Mouse (Mus musculus): Measurements from ENCODE around the gene Cep63. TPM values are rescaled to one million over a fixed set of nuclear protein-coding genes. Genes with fewer than 3 reads are reported as not detected.
A peak's percentile ranks its signal among the peaks of the same experiment; 100 is the strongest.

The Cep63 gene
- polyA plus RNA-seq, 1 experiment from 2014 or later, result 53.9 TPM

DNA sequence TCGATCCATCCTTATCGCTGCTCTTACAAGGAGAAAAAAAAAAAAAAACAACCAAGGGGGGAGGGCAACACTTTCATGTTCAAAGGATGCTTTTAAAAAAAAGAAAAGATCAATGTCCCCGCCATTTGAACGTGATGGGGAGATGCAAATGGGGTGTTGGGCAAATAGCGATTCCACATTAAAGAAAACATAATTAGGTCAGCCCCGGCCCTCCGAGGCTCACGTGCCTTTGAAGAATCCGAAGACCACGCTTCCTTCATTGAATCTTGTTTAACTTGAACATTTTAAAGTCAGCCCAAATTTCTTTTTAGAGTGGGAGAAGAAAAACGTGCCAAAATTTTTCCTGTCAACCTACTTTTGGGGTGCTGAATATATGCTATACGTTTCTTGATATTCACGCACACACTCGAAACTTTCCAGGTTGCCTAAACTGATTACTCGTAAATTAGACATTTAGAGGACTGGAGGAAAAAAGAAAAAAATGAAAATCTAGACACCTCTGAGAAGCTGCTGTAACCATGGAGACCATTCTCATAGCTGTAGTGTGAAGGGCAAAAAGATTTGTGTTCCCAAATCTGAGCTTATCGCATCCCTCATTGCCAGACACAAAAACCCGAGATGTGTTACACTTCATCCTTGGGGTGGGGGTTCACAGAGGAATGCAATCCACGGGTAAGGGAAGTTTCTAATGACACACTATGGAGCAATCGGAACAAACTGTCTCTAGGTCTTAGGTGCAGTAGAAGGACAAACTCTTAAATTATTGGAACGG lies 79.9 kb downstream of the Cep63 start:
- ATAC-seq (ENCODE audit: low FRiP score, low read depth), result no peak
- peaks cover 27% of the 10 kb centered on the region for H3K4me1 ChIP-seq
- 60% methylated on average over 20 of the region's 20 CpGs for WGBS
- peaks cover 11% of the 10 kb centered on the region for H3K27me3 ChIP-seq (replicated peaks)
- H3K9me3 ChIP-seq, result no peaks in the 10 kb centered on the region
- no peak overlapping the region; the same call in 1 of the 2 replicates for H3K4me2 ChIP-seq (replicated peaks)
- H3K9ac ChIP-seq, result no peak overlapping the region
- no peak overlapping the region for H3K4me3 ChIP-seq
- no peaks in the 10 kb centered on the region for H3K36me3 ChIP-seq
- no peak overlapping the region for H3K27ac ChIP-seq

DNA sequence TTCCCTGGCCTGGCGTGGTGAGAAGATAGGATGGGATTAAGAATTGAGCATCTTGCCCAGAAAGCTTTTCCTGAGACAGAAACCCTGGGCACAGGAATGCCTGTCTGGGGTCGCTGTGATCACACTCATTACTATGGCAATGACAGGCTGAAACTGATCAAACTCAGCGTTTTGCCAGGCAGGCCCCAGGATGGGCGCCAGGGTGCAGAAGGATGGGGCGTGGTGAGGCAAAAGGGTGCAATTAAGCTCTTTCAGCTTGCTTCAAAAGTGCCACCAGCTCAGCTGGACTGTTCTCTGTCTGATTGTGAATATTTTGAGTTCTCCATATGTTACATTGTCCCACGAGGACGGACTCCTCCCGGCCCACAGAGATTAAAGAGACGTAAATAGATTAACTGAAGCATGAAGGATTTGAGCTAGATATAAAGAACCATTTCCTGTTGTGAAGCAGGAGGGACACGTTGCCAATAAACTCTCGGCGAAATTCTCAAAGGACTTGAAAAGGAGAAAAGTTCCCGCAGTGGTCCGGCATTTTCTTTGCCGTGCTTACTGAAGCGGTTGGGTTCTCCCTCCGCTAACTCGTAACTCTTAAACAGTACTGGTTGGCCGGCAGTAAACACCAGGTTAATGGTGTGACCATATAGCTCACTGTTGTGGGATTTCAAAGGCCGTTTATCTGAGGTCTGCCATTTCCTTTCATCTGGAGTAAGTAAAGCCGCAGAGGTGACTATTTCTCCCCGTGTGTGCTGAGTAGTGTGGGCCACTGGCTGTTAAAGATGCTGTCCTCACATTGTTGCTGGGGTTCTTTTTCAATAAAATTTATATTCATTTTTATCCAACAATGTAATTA lies 80.7 kb downstream of the Cep63 start:
- ATAC-seq (ENCODE audit: low FRiP score, low read depth), result peak; percentile 20; the same call in 1 of the 2 replicates
- peak overlapping the region; percentile 38 for H3K9ac ChIP-seq
- peaks cover 11% of the 10 kb centered on the region for H3K27me3 ChIP-seq (replicated peaks)
- no peaks in the 10 kb centered on the region for H3K36me3 ChIP-seq
- H3K9me3 ChIP-seq, result no peaks in the 10 kb centered on the region
- H3K4me1 ChIP-seq, result peaks cover 27% of the 10 kb centered on the region
- H3K4me3 ChIP-seq, result no peak overlapping the region
- WGBS, result 9% methylated on average over 22 of the region's 22 CpGs
- no peak overlapping the region; the same call in 1 of the 2 replicates for H3K27ac ChIP-seq
- H3K4me2 ChIP-seq (replicated peaks), result peak overlapping the region; percentile 65

DNA sequence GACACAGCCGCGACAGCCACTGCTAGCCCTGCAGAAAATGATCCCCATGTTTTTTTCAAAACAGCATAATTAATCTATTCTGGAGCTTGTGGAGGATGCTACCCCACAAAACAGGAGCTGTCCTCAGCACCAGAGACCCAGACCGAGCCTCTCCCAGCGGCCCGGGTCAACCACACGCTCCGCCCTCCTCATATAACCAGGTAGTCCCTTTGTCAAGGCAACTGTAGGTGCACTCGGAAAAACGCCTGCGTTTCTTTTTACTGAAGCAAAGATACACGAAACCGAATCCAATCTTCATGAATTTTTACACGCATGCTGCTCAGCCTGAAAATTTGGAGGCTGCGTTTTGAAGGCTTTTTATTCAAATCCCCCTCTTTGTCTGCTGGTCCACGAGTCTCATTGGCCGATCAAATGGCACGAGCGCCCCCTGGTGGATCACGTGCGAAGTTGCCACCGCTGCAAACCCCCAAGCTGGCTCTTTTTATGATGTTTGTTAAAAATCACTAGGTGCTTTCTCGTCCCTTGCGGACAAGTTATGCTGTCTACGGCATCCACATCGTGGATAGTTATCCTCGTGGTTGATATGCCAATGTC lies 81.5 kb downstream of the Cep63 start:
- Histone ChIP-seq H3K27me3 (replicated peaks) (peaks cover 11% of the 10 kb centered on the region), H3K4me3 (peak overlapping the region; percentile 19)
- WGBS, result under 1% methylated on average over 26 of the region's 26 CpGs

DNA sequence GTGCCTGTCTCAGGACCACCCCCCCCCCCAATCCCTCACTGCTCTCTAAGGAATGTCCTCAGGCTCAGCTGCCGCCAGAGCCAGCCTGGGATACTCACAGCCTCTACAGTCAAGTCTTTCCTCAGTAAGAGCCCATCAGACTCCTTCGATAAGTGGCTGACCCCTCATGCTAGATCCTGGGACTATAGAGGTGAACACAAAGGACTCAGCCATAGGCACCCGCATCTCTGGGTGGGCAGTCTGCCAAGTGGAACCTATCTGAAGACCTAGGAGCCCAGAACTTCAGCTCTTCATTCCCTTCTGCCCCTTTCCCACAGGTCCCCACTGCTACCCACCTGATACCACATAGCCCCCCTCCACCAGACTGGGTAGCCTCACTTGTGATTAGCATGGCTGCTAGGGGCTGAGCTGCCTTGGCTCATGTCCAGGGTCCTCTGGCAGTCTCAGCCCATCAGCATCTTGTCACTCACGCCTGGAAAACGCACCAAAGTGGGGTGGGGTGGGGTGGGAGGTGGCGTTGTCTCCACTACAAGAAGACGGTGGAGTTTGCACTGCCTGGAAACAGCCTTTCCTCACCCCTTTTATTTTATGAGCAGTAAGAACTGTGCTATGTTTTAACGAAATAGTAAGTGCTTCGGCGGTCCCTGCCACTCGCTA lies 82.1 kb downstream of the Cep63 start:
- H3K36me3 ChIP-seq, result no peaks in the 10 kb centered on the region

More for the DNA sequence above, 81.5 kb downstream of the Cep63 start:
- Histone ChIP-seq H3K9me3 (no peaks in the 10 kb centered on the region), H3K27ac (peak overlapping the region; percentile 28; the same call in 1 of the 2 replicates), H3K36me3 (no peaks in the 10 kb centered on the region), H3K9ac (peak overlapping the region; percentile 46), H3K4me2 (replicated peaks) (peak overlapping the region; percentile 65), H3K4me1 (peaks cover 27% of the 10 kb centered on the region)
- ATAC-seq (ENCODE audit: low FRiP score, low read depth), result peak; percentile 65

DNA sequence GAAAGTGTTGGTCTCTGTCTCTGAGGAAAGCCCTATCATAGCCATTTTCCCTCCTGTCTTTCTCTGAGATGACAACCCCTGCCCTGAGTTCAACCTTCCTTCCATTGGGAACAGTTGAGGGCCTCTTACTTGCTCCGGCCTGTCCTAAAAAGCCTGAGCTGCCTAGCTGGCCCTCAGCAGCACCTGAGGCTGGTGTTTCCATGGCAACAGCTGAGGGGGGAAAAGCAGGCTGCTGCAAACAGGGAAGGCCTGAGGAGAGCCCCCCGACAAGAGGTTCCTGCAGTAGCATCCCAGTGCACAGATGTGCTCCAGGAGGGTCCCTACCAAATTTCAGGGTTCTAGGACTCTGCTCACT lies 82.6 kb downstream of the Cep63 start:
- no peak for ATAC-seq (ENCODE audit: low FRiP score, low read depth)
- H3K4me2 ChIP-seq (replicated peaks), result no peak overlapping the region

More for the DNA sequence above, 82.1 kb downstream of the Cep63 start:
- Histone ChIP-seq H3K27ac (peak overlapping the region; percentile 28; the same call in 1 of the 2 replicates), H3K4me2 (replicated peaks) (peak overlapping the region; percentile 65), H3K4me3 (peak overlapping the region; percentile 19), H3K4me1 (peaks cover 27% of the 10 kb centered on the region), H3K9me3 (no peaks in the 10 kb centered on the region), H3K27me3 (replicated peaks) (peaks cover 11% of the 10 kb centered on the region), H3K9ac (peak overlapping the region; percentile 46; the same call in 1 of the 2 replicates)
- WGBS, result 14% methylated on average over 11 of the region's 11 CpGs
- peak; percentile 88 for ATAC-seq (ENCODE audit: low FRiP score, low read depth)

DNA sequence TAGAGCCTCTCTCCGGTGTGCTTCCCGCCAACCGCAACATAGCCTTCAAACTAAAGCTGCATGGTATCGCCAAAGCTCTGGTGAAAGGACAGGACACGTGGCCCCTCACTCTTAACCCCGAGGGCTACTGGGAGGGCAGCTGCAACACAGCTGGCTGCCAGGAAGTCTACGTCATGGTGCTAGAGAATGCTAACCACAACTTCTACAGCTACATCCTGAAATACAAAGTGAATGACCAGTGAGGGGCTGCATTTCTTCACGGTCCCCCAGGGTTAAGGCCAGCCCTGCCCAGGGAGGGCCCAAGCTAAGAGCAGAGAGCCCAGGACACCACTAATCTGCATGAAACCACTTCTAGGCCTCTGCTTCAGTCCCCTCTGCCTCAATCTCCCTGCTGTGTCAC lies 83.8 kb downstream of the Cep63 start:
- H3K27me3 ChIP-seq (replicated peaks), result peaks cover 11% of the 10 kb centered on the region
- no peak overlapping the region for H3K4me2 ChIP-seq (replicated peaks)
- no peak overlapping the region for H3K4me3 ChIP-seq
- H3K27ac ChIP-seq, result no peak overlapping the region
- no peak overlapping the region for H3K9ac ChIP-seq
- peaks cover 27% of the 10 kb centered on the region for H3K4me1 ChIP-seq
- 80% methylated on average over 8 of the region's 8 CpGs for WGBS
- H3K36me3 ChIP-seq, result no peaks in the 10 kb centered on the region
- no peaks in the 10 kb centered on the region for H3K9me3 ChIP-seq
- ATAC-seq (ENCODE audit: low FRiP score, low read depth), result no peak

More for the DNA sequence above, 82.6 kb downstream of the Cep63 start:
- 34% methylated on average over 2 of the region's 2 CpGs for WGBS
- Histone ChIP-seq H3K4me3 (no peak overlapping the region), H3K36me3 (no peaks in the 10 kb centered on the region), H3K9ac (0 out of 2 replicates have a peak overlapping the region, but pooled peaks have one; percentile 46), H3K4me1 (peaks cover 27% of the 10 kb centered on the region), H3K27ac (no peak overlapping the region), H3K9me3 (no peaks in the 10 kb centered on the region), H3K27me3 (replicated peaks) (peaks cover 11% of the 10 kb centered on the region)

DNA sequence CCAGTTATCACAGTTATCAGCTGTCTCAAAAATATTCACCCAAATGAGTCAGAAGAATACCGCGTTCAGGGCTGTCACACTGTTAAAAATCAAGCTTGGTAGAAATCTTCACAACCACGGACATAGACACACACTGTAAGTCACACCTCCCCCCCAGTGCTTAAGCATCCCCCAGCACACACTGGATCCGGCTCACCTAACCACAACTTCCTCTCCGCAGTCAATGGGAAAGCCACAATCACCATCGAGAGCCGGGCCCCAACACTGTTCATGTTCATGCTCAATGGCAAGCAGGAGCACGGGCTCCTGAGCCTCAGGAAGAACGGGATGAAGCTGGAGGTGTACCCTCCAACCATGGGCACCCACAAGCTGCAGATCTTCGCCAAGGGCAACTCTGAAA lies 84.7 kb downstream of the Cep63 start:
- H3K4me3 ChIP-seq, result no peak overlapping the region
- WGBS, result 90% methylated on average over 10 of the region's 10 CpGs
- ATAC-seq (ENCODE audit: low FRiP score, low read depth), result no peak
- H3K9me3 ChIP-seq, result no peaks in the 10 kb centered on the region
- peaks cover 4% of the 10 kb centered on the region for H3K27me3 ChIP-seq (replicated peaks)
- H3K4me1 ChIP-seq, result peaks cover 22% of the 10 kb centered on the region
- H3K27ac ChIP-seq, result no peak overlapping the region
- H3K9ac ChIP-seq, result no peak overlapping the region
- H3K4me2 ChIP-seq (replicated peaks), result no peak overlapping the region
- no peaks in the 10 kb centered on the region for H3K36me3 ChIP-seq

DNA sequence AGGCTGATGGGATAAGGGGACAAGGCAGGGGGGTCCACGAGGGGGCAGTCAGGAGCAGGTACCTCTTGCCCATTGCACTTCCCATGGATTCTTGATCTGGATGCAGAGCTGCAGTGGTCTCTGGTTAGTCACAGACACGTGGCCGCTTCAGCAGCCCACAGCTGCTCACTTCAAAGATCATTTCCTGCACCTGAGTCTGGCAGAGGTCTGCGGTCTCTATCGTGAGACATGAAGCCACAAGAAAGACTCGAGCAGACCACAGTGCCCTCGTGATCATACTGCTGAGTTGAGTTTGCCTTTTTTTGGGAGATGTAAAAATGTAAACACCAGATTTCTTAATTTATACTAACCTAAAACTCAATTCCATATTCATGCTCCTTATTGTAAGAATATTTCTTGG lies 86.6 kb downstream of the Cep63 start:
- H3K27ac ChIP-seq, result no peak overlapping the region
- H3K4me3 ChIP-seq, result no peak overlapping the region
- no peaks in the 10 kb centered on the region for H3K36me3 ChIP-seq
- no peak overlapping the region for H3K4me2 ChIP-seq (replicated peaks)
- H3K4me1 ChIP-seq, result peaks cover 12% of the 10 kb centered on the region
- H3K27me3 ChIP-seq (replicated peaks), result peaks cover 3% of the 10 kb centered on the region; the same call in 1 of the 2 replicates
- 69% methylated on average over 7 of the region's 7 CpGs for WGBS
- H3K9ac ChIP-seq, result no peak overlapping the region
- H3K9me3 ChIP-seq, result no peaks in the 10 kb centered on the region
- ATAC-seq (ENCODE audit: low FRiP score, low read depth), result no peak

DNA sequence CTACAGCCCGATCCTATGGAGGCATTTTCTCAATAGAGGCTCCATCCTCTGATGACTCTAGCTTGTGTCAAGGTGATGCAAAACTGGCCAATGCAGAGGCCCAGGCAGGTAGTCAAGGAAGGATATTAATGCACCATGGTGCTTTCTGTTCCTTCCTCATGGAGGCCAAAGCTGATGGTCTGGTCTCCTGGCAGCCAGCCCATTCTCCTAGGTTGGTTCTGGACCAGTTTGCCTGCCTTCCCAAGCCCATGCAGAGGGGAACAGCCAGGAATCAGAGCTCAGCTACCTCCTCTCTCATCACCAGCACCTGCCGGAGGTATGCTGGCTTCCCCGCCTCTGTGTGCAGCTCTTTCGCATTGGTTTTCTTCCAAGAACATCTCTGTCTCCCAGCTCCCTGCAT lies 89.4 kb downstream of the Cep63 start:
- 86% methylated on average over 4 of the region's 4 CpGs for WGBS
- H3K4me1 ChIP-seq, result peaks cover 6% of the 10 kb centered on the region; the same call in 1 of the 2 replicates

More for the DNA sequence above, 89.4 kb downstream of the Cep63 start:
- H3K27me3 ChIP-seq (replicated peaks), result 0 out of 2 replicates have a peak, but pooled peaks cover 2% of the 10 kb centered on the region
- no peaks in the 10 kb centered on the region for H3K36me3 ChIP-seq
- H3K4me3 ChIP-seq, result no peak overlapping the region
- no peak overlapping the region for H3K4me2 ChIP-seq (replicated peaks)
- H3K9ac ChIP-seq, result no peak overlapping the region
- no peak overlapping the region for H3K27ac ChIP-seq
- no peak for ATAC-seq (ENCODE audit: low FRiP score, low read depth)
- H3K9me3 ChIP-seq, result no peaks in the 10 kb centered on the region

Data from neural tube, embryonic 12.5 days (tissue).